Mouse (Mus musculus): Measurements from ENCODE around the gene Usp7.

Usp7 gene

GRCm38 (mm10) chr16:8673343-8673742 is 118.8 kb downstream of the Usp7 start:
- no peak for DNase-seq (ENCODE audit: low spot score)

GRCm38 (mm10) chr16:8672811-8673210 is 119.3 kb downstream of the Usp7 start:
- DNase-seq (ENCODE audit: low spot score): no peak

GRCm38 (mm10) chr16:8672350-8672687 is 119.8 kb downstream of the Usp7 start:
- no peak for DNase-seq (ENCODE audit: low spot score)

- peak; percentile 96 for DNase-seq (ENCODE audit: low spot score)
These were observed 120.4 kb downstream of the Usp7 start, which contains the start of gene Carhsp1 for GRCm38 (mm10) chr16:8671551-8672349. TSS of gene Carhsp1 (minus strand) at chr16:8672155.

GRCm38 (mm10) chr16:8670041-8671035 is 121.8 kb downstream of the Usp7 start:
- no peak for DNase-seq (ENCODE audit: low spot score)

GRCm38 (mm10) chr16:8669432-8669831 is 122.7 kb downstream of the Usp7 start:
- DNase-seq (ENCODE audit: low spot score): no peak

- DNase-seq (ENCODE audit: low spot score): no peak
These were observed 123.7 kb downstream of the Usp7 start for GRCm38 (mm10) chr16:8668386-8668785.

GRCm38 (mm10) chr16:8667814-8668213 is 124.3 kb downstream of the Usp7 start:
- DNase-seq (ENCODE audit: low spot score): no peak

- peak; percentile 45 for DNase-seq (ENCODE audit: low spot score)
These were observed 124.8 kb downstream of the Usp7 start for GRCm38 (mm10) chr16:8667261-8667660.

- DNase-seq (ENCODE audit: low spot score): peak; percentile 88
These were observed 125.7 kb downstream of the Usp7 start for GRCm38 (mm10) chr16:8666452-8666851.

GRCm38 (mm10) chr16:8665367-8665766 is 126.7 kb downstream of the Usp7 start:
- peak; percentile 28 for DNase-seq (ENCODE audit: low spot score)

GRCm38 (mm10) chr16:8663606-8664539 is 128.2 kb downstream of the Usp7 start:
- DNase-seq (ENCODE audit: low spot score): no peak

- DNase-seq (ENCODE audit: low spot score): peak; percentile 39
These were observed 129.1 kb downstream of the Usp7 start for GRCm38 (mm10) chr16:8663022-8663421.

- no peak for DNase-seq (ENCODE audit: low spot score)
These were observed 133.3 kb downstream of the Usp7 start for GRCm38 (mm10) chr16:8658764-8659163.

GRCm38 (mm10) chr16:8658349-8658748 is 133.8 kb downstream of the Usp7 start:
- no peak for DNase-seq (ENCODE audit: low spot score)

GRCm38 (mm10) chr16:8656256-8656655 is 135.9 kb downstream of the Usp7 start:
- no peak for DNase-seq (ENCODE audit: low spot score)

- DNase-seq (ENCODE audit: low spot score): no peak
These were observed 136.5 kb downstream of the Usp7 start for GRCm38 (mm10) chr16:8655599-8655998.

- no peak for DNase-seq (ENCODE audit: low spot score)
These were observed 137.0 kb downstream of the Usp7 start for GRCm38 (mm10) chr16:8655108-8655507.

- no peak for DNase-seq (ENCODE audit: low spot score)
These were observed 142.1 kb downstream of the Usp7 start for GRCm38 (mm10) chr16:8650007-8650406.

- no peak for DNase-seq (ENCODE audit: low spot score)
These were observed 146.6 kb downstream of the Usp7 start for GRCm38 (mm10) chr16:8645546-8645945.

GRCm38 (mm10) chr16:8643855-8644254 is 148.3 kb downstream of the Usp7 start:
- peak; percentile 60 for DNase-seq (ENCODE audit: low spot score)
